Mouse (Mus musculus) lung, adult 2 months (tissue): ENCODE data around the gene Ucp2.
A peak's percentile ranks its signal among the peaks of the same experiment; 100 is the strongest.

Experiments
- CTCF ChIP-seq: fragments of 200-500 bp; IDR thresholded peaks from 2 replicates; pipeline ENCODE4 v1.5.1; 2011; ENCODE audit warnings: mild to moderate bottlenecking, low read length, control low read depth; ENCODE audit not compliant: insufficient read depth
- POLR2A ChIP-seq: fragments of 200-500 bp; IDR thresholded peaks from 2 replicates; pipeline ENCODE4 v1.6.1; 2011; ENCODE audit warnings: low read depth, mild to moderate bottlenecking, control low read depth, low read length, borderline replicate concordance; ENCODE audit errors: extremely low read depth

- TF ChIP-seq POLR2A (peak; percentile 75; the same call in 1 of the 2 replicates), CTCF (no peak)
These were observed 8.1 kb downstream of the Ucp2 start for GRCm38 (mm10) chr7:100501027-100501843.
